Mouse (Mus musculus): ENCODE results near the gene 1700029I15Rik. TPM values are rescaled to one million over a fixed set of nuclear protein-coding genes. Genes with fewer than 3 reads are reported as not detected.

The 1700029I15Rik gene
- polyA plus RNA-seq, 2 experiments, result 0.85 to 1.1 TPM

DNA sequence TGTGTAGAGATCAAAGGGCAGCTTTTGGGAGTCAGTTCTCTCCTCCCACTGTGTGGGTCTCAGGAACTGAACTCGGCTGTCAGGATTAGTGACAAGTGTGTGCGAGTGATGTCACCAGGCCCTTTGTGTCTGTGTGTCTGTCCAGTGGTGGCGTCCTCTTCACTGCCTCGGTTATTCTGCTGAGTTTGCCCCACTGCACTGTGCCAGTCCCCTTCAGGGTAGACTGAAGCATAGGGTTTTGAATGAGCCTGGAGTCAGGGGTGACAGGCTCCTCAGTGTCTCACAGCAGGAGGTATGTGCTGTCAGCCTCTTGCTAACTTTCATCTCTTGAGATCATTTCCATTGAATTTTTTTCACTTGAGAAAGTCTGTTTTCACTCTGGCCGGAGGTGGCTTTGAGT, 28.9 kb upstream of the 1700029I15Rik start:
- ATAC-seq (ENCODE audit: insufficient read depth) (no peak), DNase-seq (ENCODE audit: low read depth in 3 of 3, low spot score in 3 of 3) (no peak)
- Histone ChIP-seq H3K27ac (no peak overlapping the region), H3K4me1 (replicated peaks; ENCODE audit: control insufficient read depth in 2 of 2, insufficient read depth in 2 of 2, low read length in 1 of 2) (no peaks in the 10 kb centered on the region), H3K4me2 (ENCODE audit: low read depth) (no peak overlapping the region), H3K4me3 (ENCODE audit: insufficient read depth in 1 of 2, low read depth in 2 of 2, low read length in 2 of 2) (no peak overlapping the region), H3K9ac (replicated peaks) (no peak overlapping the region), H3K27me3 (ENCODE audit: control insufficient read depth, insufficient read depth, low read length) (no peaks in the 10 kb centered on the region), H3K9me3 (ENCODE audit: control insufficient read depth, low read length) (no peaks in the 10 kb centered on the region), H3K36me3 (replicated peaks; ENCODE audit: control insufficient read depth, insufficient read depth, low read depth) (no peaks in the 10 kb centered on the region)
- WGBS (ENCODE audit: insufficient replicate concordance), result 61% methylated on average over 5 of the region's 5 CpGs
- TF ChIP-seq CTCF (IDR thresholded peaks at IDR 0.05; ENCODE audit: low read depth) (no peak), EP300 (IDR thresholded peaks at IDR 0.05; ENCODE audit: low read depth) (no peak)

DNA sequence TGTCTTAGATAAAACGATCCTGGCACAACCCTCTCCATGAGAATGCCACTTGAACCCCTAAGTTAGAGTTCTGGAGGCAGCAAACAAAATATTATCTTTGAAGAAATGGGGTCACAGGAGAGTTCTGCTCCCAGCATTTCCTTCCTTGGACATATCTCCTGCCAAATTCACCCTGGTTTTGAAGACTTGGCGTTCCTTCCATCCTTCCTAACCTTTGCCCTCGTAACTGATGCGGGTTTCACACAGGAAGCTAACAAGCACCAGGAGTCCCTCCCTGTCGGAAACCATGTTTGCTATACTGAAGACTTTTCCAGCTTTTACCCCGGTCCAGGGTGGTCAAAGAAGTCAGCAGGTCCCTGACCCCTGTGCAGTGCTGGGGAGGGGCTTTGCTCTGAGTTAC, 28.1 kb upstream of the 1700029I15Rik start:
- Histone ChIP-seq H3K4me2 (ENCODE audit: low read depth) (no peak overlapping the region), H3K36me3 (replicated peaks; ENCODE audit: control insufficient read depth, insufficient read depth, low read depth) (no peaks in the 10 kb centered on the region), H3K9ac (replicated peaks) (no peak overlapping the region), H3K4me1 (replicated peaks; ENCODE audit: control insufficient read depth in 2 of 2, insufficient read depth in 2 of 2, low read length in 1 of 2) (no peaks in the 10 kb centered on the region), H3K9me3 (ENCODE audit: control insufficient read depth, low read length) (no peaks in the 10 kb centered on the region), H3K27ac (no peak overlapping the region), H3K4me3 (ENCODE audit: insufficient read depth in 1 of 2, low read depth in 2 of 2, low read length in 2 of 2) (no peak overlapping the region), H3K27me3 (ENCODE audit: control insufficient read depth, insufficient read depth, low read length) (no peaks in the 10 kb centered on the region)
- no peak for DNase-seq (ENCODE audit: low read depth in 3 of 3, low spot score in 3 of 3)
- TF ChIP-seq CTCF (IDR thresholded peaks at IDR 0.05; ENCODE audit: low read depth) (no peak), EP300 (IDR thresholded peaks at IDR 0.05; ENCODE audit: low read depth) (no peak)
- ATAC-seq (ENCODE audit: insufficient read depth), result no peak
- WGBS (ENCODE audit: insufficient replicate concordance), result 50% methylated on average over 6 of the region's 6 CpGs

DNA sequence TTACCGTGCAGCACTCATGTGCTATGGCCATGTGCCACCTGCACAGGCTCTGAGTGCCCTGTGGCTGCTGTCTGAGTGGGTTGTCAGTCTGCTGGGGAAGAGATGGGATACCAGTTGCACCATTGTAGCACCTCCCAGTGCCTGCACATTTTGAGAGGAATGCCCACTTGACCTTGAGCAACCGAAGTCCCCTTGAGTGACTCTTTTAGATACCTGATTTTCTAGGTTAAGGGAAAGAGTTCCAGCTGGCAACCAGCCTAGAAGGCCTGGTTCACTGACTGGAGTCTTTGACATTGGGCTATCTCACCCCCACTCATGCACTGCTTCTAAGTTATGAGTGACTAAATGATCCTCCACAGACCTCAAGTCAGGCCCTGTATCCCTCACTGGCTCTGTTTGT, 23.0 kb upstream of the 1700029I15Rik start:
- Histone ChIP-seq H3K9ac (replicated peaks) (no peak overlapping the region), H3K9me3 (ENCODE audit: control insufficient read depth, low read length) (no peaks in the 10 kb centered on the region), H3K27me3 (ENCODE audit: control insufficient read depth, insufficient read depth, low read length) (no peaks in the 10 kb centered on the region), H3K4me3 (ENCODE audit: insufficient read depth in 1 of 2, low read depth in 2 of 2, low read length in 2 of 2) (no peak overlapping the region), H3K4me2 (ENCODE audit: low read depth) (no peak overlapping the region), H3K4me1 (replicated peaks; ENCODE audit: control insufficient read depth in 2 of 2, insufficient read depth in 2 of 2, low read length in 1 of 2) (0 out of 4 replicates have a peak, but pooled peaks cover 0 to 2% of the 10 kb centered on the region in 2 experiments), H3K36me3 (replicated peaks; ENCODE audit: control insufficient read depth, insufficient read depth, low read depth) (no peaks in the 10 kb centered on the region), H3K27ac (no peak overlapping the region)
- TF ChIP-seq CTCF (IDR thresholded peaks at IDR 0.05; ENCODE audit: low read depth), result no peak
- no peak for TF ChIP-seq EP300 (IDR thresholded peaks at IDR 0.05; ENCODE audit: low read depth)
- no peak for ATAC-seq (ENCODE audit: insufficient read depth)
- no peak for DNase-seq (ENCODE audit: low read depth in 3 of 3, low spot score in 3 of 3)
- 80% methylated on average over 2 of the region's 2 CpGs for WGBS (ENCODE audit: insufficient replicate concordance)

DNA sequence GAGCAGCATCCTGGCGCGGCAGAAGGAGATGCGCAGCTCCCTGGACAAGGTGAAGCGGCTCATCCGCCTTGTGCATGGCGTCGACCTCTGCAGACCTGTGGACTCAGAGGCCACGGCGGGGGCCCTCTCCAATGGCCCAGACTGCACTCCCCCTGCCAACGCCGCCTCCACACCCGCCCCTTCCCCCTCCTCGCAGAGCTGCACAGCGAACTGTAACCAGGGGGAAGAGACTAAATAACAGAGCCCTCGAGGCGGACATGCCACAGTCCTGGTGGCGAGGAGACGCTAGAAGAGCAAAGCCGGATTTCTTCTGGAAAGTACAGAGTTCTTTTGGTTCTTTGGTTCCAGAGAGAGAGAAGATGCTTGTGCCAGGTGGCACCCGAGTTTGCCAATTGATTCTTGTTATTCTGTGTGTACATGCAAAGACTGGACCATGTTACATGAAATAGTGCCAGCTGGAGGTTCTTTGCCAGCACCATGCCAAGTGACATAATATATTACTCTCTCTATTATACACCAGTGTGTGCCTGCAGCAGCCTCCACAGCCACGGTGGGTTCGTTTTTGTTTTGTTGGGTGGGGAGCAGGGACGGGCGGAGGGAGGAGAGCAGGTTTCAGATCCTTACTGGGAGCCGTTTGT, 22.0 kb upstream of the 1700029I15Rik start:
- TF ChIP-seq EP300 (IDR thresholded peaks at IDR 0.05; ENCODE audit: low read depth) (no peak), CTCF (IDR thresholded peaks at IDR 0.05; ENCODE audit: low read depth) (no peak)
- Histone ChIP-seq H3K4me2 (ENCODE audit: low read depth) (no peak overlapping the region), H3K4me3 (ENCODE audit: insufficient read depth in 1 of 2, low read depth in 2 of 2, low read length in 2 of 2) (no peak overlapping the region), H3K9ac (replicated peaks) (no peak overlapping the region), H3K9me3 (ENCODE audit: control insufficient read depth, low read length) (no peaks in the 10 kb centered on the region), H3K36me3 (replicated peaks; ENCODE audit: control insufficient read depth, insufficient read depth, low read depth) (no peaks in the 10 kb centered on the region), H3K27me3 (ENCODE audit: control insufficient read depth, insufficient read depth, low read length) (no peaks in the 10 kb centered on the region), H3K4me1 (replicated peaks; ENCODE audit: control insufficient read depth in 2 of 2, insufficient read depth in 2 of 2, low read length in 1 of 2) (0 out of 4 replicates have a peak, but pooled peaks cover 0 to 2% of the 10 kb centered on the region in 2 experiments), H3K27ac (no peak overlapping the region)
- WGBS (ENCODE audit: insufficient replicate concordance), result 72% methylated on average over 25 of the region's 25 CpGs
- ATAC-seq (ENCODE audit: insufficient read depth) (no peak), DNase-seq (ENCODE audit: low read depth in 3 of 3, low spot score in 3 of 3) (no peak)

DNA sequence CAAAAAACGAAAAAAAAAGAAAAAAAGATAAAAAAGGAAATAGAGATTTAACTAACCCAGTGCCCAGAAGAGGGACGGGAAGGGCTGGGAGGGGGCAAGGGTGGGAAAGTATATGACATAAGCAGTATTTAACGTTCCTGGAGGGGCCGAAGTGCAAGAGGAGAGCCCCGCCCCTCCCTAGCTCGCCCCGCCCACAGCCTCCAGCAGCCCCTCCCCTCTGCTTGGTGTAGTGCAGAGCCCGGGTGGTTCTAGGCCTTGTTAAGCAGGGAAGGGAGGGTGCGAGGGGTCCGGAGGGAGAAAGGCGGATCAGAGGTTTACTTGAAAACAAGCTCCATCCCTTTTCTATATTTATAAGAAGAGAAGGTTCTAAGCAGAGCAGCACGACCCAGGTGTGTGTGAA, 21.4 kb upstream of the 1700029I15Rik start:
- Histone ChIP-seq H3K9ac (replicated peaks) (no peak overlapping the region), H3K27ac (no peak overlapping the region), H3K4me1 (replicated peaks; ENCODE audit: control insufficient read depth in 2 of 2, insufficient read depth in 2 of 2, low read length in 1 of 2) (0 out of 4 replicates have a peak, but pooled peaks cover 0 to 2% of the 10 kb centered on the region in 2 experiments), H3K4me3 (ENCODE audit: insufficient read depth in 1 of 2, low read depth in 2 of 2, low read length in 2 of 2) (no peak overlapping the region), H3K27me3 (ENCODE audit: control insufficient read depth, insufficient read depth, low read length) (no peaks in the 10 kb centered on the region), H3K9me3 (ENCODE audit: control insufficient read depth, low read length) (no peaks in the 10 kb centered on the region), H3K36me3 (replicated peaks; ENCODE audit: control insufficient read depth, insufficient read depth, low read depth) (no peaks in the 10 kb centered on the region), H3K4me2 (ENCODE audit: low read depth) (no peak overlapping the region)
- peak; percentile 48; the same call in 1 of the 2 replicates for ATAC-seq (ENCODE audit: insufficient read depth)
- TF ChIP-seq CTCF (IDR thresholded peaks at IDR 0.05; ENCODE audit: low read depth), result no peak
- no peak for TF ChIP-seq EP300 (IDR thresholded peaks at IDR 0.05; ENCODE audit: low read depth)
- DNase-seq (ENCODE audit: low read depth in 3 of 3, low spot score in 3 of 3), result no peak
- WGBS (ENCODE audit: insufficient replicate concordance), result 21% methylated on average over 12 of the region's 12 CpGs

Measured in liver, embryonic 14.5 days (tissue).